Mouse (Mus musculus) MEL (cell line): ENCODE measurements around the gene Gk5. TPM values are rescaled to one million over a fixed set of nuclear protein-coding genes. Genes with fewer than 3 reads are reported as not detected.

Source experiments
- DNase-seq: peaks from one replicate; pipeline ENCODE4 v3.0.0; 2011; ENCODE audit warnings: low read depth, low spot score
- H3K27ac ChIP-seq: 2 replicates; pipeline ENCODE4 v1.5.1; 2012; ENCODE audit warnings: low read depth, mild to moderate bottlenecking, control low read depth, low read length, moderate library complexity; ENCODE audit not compliant: control insufficient read depth
- H3K27me3 ChIP-seq, 2 experiments: fragments of 150-350 bp in 1 of 2; sonication (generic) in 1 of 2; 2 replicates each; pipeline ENCODE4 v1.6.1; 2012; ENCODE audit warnings: low read length in 2 of 2, mild to moderate bottlenecking in 2 of 2, improper control_type of control experiment in 1 of 2, moderate library complexity in 1 of 2; ENCODE audit not compliant: insufficient read depth in 2 of 2, control insufficient read depth in 1 of 2
- H3K36me3 ChIP-seq, 2 experiments: 2 replicates each; pipeline ENCODE4 v1.6.1; 2012 to 2014; ENCODE audit warnings: low read length in 2 of 2, improper control_type of control experiment in 1 of 2, inconsistent platforms in 1 of 2, mild to moderate bottlenecking in 1 of 2; ENCODE audit not compliant: insufficient read depth in 2 of 2, control insufficient read depth in 1 of 2
- H3K4me1 ChIP-seq, 2 experiments: fragments of 150-350 bp in 1 of 2; sonication (generic) in 1 of 2; 2 replicates each; pipeline ENCODE4 v1.6.1; 2012; ENCODE audit warnings: low read length in 2 of 2, improper control_type of control experiment in 1 of 2, mild to moderate bottlenecking in 1 of 2; ENCODE audit not compliant: insufficient read depth in 2 of 2, control insufficient read depth in 1 of 2
- H3K4me3 ChIP-seq, 2 experiments: fragments of 150-350 bp in 1 of 2; sonication (generic) in 1 of 2; 2 replicates each; pipeline ENCODE4 v1.5.1; 2012; ENCODE audit warnings: low read depth in 2 of 2, low read length in 2 of 2, mild to moderate bottlenecking in 2 of 2, moderate library complexity in 2 of 2, control low read depth in 1 of 2, improper control_type of control experiment in 1 of 2; ENCODE audit not compliant: control insufficient read depth in 1 of 2, insufficient read depth in 1 of 2
- H3K79me2 ChIP-seq: 2 replicates; pipeline ENCODE4 v1.6.1; 2012; ENCODE audit warnings: mild to moderate bottlenecking, low read length, moderate library complexity; ENCODE audit not compliant: control insufficient read depth, poor library complexity, insufficient read depth
- H3K9ac ChIP-seq: 2 replicates; pipeline ENCODE4 v1.6.1; 2012; ENCODE audit warnings: low read depth, mild to moderate bottlenecking, control low read depth, low read length, moderate library complexity; ENCODE audit not compliant: control insufficient read depth, poor library complexity, severe bottlenecking
- H3K9me3 ChIP-seq: fragments of 150-350 bp; sonication (generic); replicated peaks from 2 replicates; pipeline ENCODE4 v1.6.1; 2012; ENCODE audit warnings: mild to moderate bottlenecking, low read length, improper control_type of control experiment, moderate library complexity; ENCODE audit not compliant: insufficient read depth
- BHLHE40 ChIP-seq: IDR thresholded peaks from 2 replicates; pipeline ENCODE4 v1.6.1; 2012; ENCODE audit warnings: low read depth, mild to moderate bottlenecking, inconsistent platforms, low read length, improper control_type of control experiment, borderline replicate concordance
- CHD1 ChIP-seq: IDR thresholded peaks from 2 replicates; pipeline ENCODE4 v1.6.1; 2012; ENCODE audit warnings: low read depth, mild to moderate bottlenecking, inconsistent platforms, low read length, improper control_type of control experiment
- CHD2 ChIP-seq: IDR thresholded peaks from 2 replicates; pipeline ENCODE4 v1.6.1; 2011; ENCODE audit warnings: low read length, improper control_type of control experiment
- CTCF ChIP-seq, 3 experiments: IDR thresholded peaks in 2 of 3; conservative IDR thresholded peaks in 1 of 3; 2 replicates each; pipeline ENCODE4 v1.5.1; 2011 to 2012; ENCODE audit warnings: low read length in 3 of 3, low read depth in 2 of 3, mild to moderate bottlenecking in 2 of 3, improper control_type of control experiment in 1 of 3, inconsistent platforms in 1 of 3, mixed read lengths in 1 of 3, moderate library complexity in 1 of 3; ENCODE audit not compliant: control insufficient read depth in 1 of 3, insufficient read depth in 1 of 3, poor library complexity in 1 of 3, severe bottlenecking in 1 of 3
- E2F4 ChIP-seq: IDR thresholded peaks from 2 replicates; pipeline ENCODE4 v1.6.1; 2011; ENCODE audit warnings: low read depth, low read length, improper control_type of control experiment, borderline replicate concordance
- ETS1 ChIP-seq: IDR thresholded peaks from 2 replicates; pipeline ENCODE4 v1.6.1; 2012; ENCODE audit warnings: low read depth, mild to moderate bottlenecking, inconsistent platforms, low read length, improper control_type of control experiment, moderate library complexity
- GATA1 ChIP-seq: IDR thresholded peaks from 2 replicates; pipeline ENCODE4 v1.6.1; 2011; ENCODE audit warnings: low read depth, low read length, improper control_type of control experiment
- HCFC1 ChIP-seq: IDR thresholded peaks from 2 replicates; pipeline ENCODE4 v1.6.1; 2012; ENCODE audit warnings: low read depth, mild to moderate bottlenecking, inconsistent platforms, low read length, improper control_type of control experiment, moderate library complexity
- JUND ChIP-seq: IDR thresholded peaks from 2 replicates; pipeline ENCODE4 v1.6.1; 2011; ENCODE audit warnings: low read depth, mild to moderate bottlenecking, improper control_type of control experiment, low read length
- MAFK ChIP-seq: IDR thresholded peaks from 2 replicates; pipeline ENCODE4 v1.6.1; 2011; ENCODE audit warnings: low read depth, mild to moderate bottlenecking, low read length, improper control_type of control experiment, borderline replicate concordance
- MAX ChIP-seq: IDR thresholded peaks from 2 replicates; pipeline ENCODE4 v1.6.1; 2011; ENCODE audit warnings: low read length, improper control_type of control experiment
- MXI1 ChIP-seq: IDR thresholded peaks from 2 replicates; pipeline ENCODE4 v1.6.1; 2011; ENCODE audit warnings: mild to moderate bottlenecking, low read depth, low read length, improper control_type of control experiment
- MYC ChIP-seq: IDR thresholded peaks from 2 replicates; pipeline ENCODE4 v1.6.1; 2011; ENCODE audit warnings: low read depth, mild to moderate bottlenecking, low read length, improper control_type of control experiment, moderate library complexity
- NRF1 ChIP-seq: IDR thresholded peaks from 2 replicates; pipeline ENCODE4 v1.6.1; 2014; ENCODE audit warnings: low read depth, mild to moderate bottlenecking, inconsistent platforms, low read length, improper control_type of control experiment, moderate library complexity; ENCODE audit not compliant: poor library complexity, insufficient read depth, severe bottlenecking
- POLR2A ChIP-seq, 2 experiments: IDR thresholded peaks; 2 replicates each; pipeline ENCODE4 v1.6.1; 2011 to 2012; ENCODE audit warnings: low read length in 2 of 2, mild to moderate bottlenecking in 2 of 2, control low read depth in 1 of 2, improper control_type of control experiment in 1 of 2, low read depth in 1 of 2, moderate library complexity in 1 of 2; ENCODE audit not compliant: control insufficient read depth in 1 of 2, insufficient read depth in 1 of 2, poor library complexity in 1 of 2
- POLR2AphosphoS2 ChIP-seq: IDR thresholded peaks from 2 replicates; pipeline ENCODE4 v1.6.1; 2011; ENCODE audit warnings: low read length, improper control_type of control experiment
- RAD21 ChIP-seq: IDR thresholded peaks from 2 replicates; pipeline ENCODE4 v1.6.1; 2011; ENCODE audit warnings: mild to moderate bottlenecking, low read depth, low read length, improper control_type of control experiment
- RCOR1 ChIP-seq: IDR thresholded peaks from 2 replicates; pipeline ENCODE4 v1.6.1; 2012; ENCODE audit warnings: low read depth, mild to moderate bottlenecking, inconsistent platforms, low read length, improper control_type of control experiment
- SMC3 ChIP-seq: IDR thresholded peaks from 2 replicates; pipeline ENCODE4 v1.6.1; 2011; ENCODE audit warnings: low read depth, low read length, improper control_type of control experiment
- TAL1 ChIP-seq: IDR thresholded peaks from 2 replicates; pipeline ENCODE4 v1.6.1; 2012; ENCODE audit warnings: mild to moderate bottlenecking, inconsistent platforms, low read length, moderate library complexity, mixed read lengths
- TBP ChIP-seq: IDR thresholded peaks from 2 replicates; pipeline ENCODE4 v1.8.0; 2011; ENCODE audit warnings: low read depth, low read length, improper control_type of control experiment
- TCF12 ChIP-seq: IDR thresholded peaks from 2 replicates; pipeline ENCODE4 v1.6.1; 2014; ENCODE audit warnings: low read depth, mild to moderate bottlenecking, inconsistent platforms, low read length, improper control_type of control experiment, moderate library complexity
- UBTF ChIP-seq: IDR thresholded peaks from 2 replicates; pipeline ENCODE4 v1.6.1; 2012; ENCODE audit warnings: low read depth, mild to moderate bottlenecking, inconsistent platforms, low read length, improper control_type of control experiment, moderate library complexity, borderline replicate concordance; ENCODE audit not compliant: insufficient read depth
- USF1 ChIP-seq: IDR thresholded peaks from 2 replicates; pipeline ENCODE4 v1.6.1; 2014; ENCODE audit warnings: low read depth, mild to moderate bottlenecking, inconsistent platforms, low read length, improper control_type of control experiment, moderate library complexity
- USF2 ChIP-seq, 2 experiments: IDR thresholded peaks; 2 replicates each; pipeline ENCODE4 v1.6.1; 2011 to 2012; ENCODE audit warnings: improper control_type of control experiment in 2 of 2, low read length in 2 of 2, borderline replicate concordance in 1 of 2, inconsistent platforms in 1 of 2, low read depth in 1 of 2, mild to moderate bottlenecking in 1 of 2; ENCODE audit not compliant: insufficient read depth in 1 of 2
- ZC3H11A ChIP-seq: IDR thresholded peaks from 2 replicates; pipeline ENCODE4 v1.6.1; 2012; ENCODE audit warnings: low read depth, mild to moderate bottlenecking, inconsistent platforms, low read length, improper control_type of control experiment
- ZNF384 ChIP-seq: IDR thresholded peaks from 2 replicates; pipeline ENCODE4 v1.6.1; 2012; ENCODE audit warnings: low read depth, mild to moderate bottlenecking, inconsistent platforms, low read length, improper control_type of control experiment
- polyA plus RNA-seq, 2 experiments: library from polyadenylated mRNA; stranded (reverse) in 1 of 2; unstranded in 1 of 2; fragments of >175 nt in 1 of 2; fragments of >200 nt in 1 of 2; gene quantifications; 2 replicates each; pipeline versions ENCODE4 v1.2.1 to v1.2.4; 2012; ENCODE audit warnings: low replicate concordance in 2 of 2, low read depth in 1 of 2; ENCODE audit not compliant: insufficient read length in 2 of 2, insufficient read depth in 1 of 2, missing spikeins in 1 of 2
- total RNA-seq: library from RNA; depleted of rRNA; stranded (reverse); fragments of 300-350 nt; gene quantifications from 2 replicates; pipeline ENCODE4 v1.2.3, GENCODE M21; 2012

The Gk5 gene
- total and polyA plus RNA-seq, 3 experiments = 4.0 to 6.2 TPM; not detected in 1

DNA sequence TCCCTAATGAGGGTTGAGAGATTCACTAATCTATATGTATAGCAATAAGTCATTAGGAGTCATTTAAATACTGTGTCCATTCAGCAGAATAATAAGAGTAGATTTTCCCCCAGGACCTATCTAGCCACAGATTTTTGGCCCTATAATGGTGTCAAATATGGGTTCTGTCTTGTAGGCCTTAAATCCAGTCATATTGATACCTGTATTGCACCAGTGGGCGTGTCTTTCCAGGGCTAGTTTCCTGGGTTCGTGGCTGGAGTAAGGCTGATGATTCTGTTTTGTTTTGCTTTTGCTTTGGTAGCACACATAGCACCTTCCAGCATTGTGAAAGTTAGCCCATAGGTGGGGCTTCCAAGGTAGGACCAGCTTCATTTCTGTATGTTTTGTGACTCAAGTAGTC lies 95.0 kb downstream of the Gk5 start:
- Histone ChIP-seq H3K36me3 (no peaks in the 10 kb centered on the region), H3K27me3 (no peaks in the 10 kb centered on the region), H3K4me1 (peaks cover 0 to 3% of the 10 kb centered on the region in 2 experiments; a peak in 2 of 4 replicates), H3K9ac (no peak overlapping the region)
- DNase-seq = no peak
- TF ChIP-seq USF1 = no peak
- TF ChIP-seq USF2 (IDR thresholded peaks at IDR 0.05; ENCODE audit: borderline replicate concordance in 1 of 2, insufficient read depth in 1 of 2, low read depth in 1 of 2, low read length in 2 of 2) = no peak
- TF ChIP-seq E2F4 = no peak
- TF ChIP-seq RAD21 = no peak
- TF ChIP-seq TCF12 = no peak
- TF ChIP-seq UBTF = no peak
- TF ChIP-seq ZNF384 = no peak
- TF ChIP-seq CTCF (IDR thresholded peaks at IDR 0.05 in 2 of 3, conservative IDR thresholded peaks at IDR 0.05 in 1 of 3; ENCODE audit: control insufficient read depth in 1 of 3, insufficient read depth in 1 of 3, low read depth in 2 of 3, low read length in 3 of 3, poor library complexity in 1 of 3, severe bottlenecking in 1 of 3) = no peak
- TF ChIP-seq JUND = no peak
- TF ChIP-seq CHD2 = no peak
- TF ChIP-seq POLR2A (IDR thresholded peaks at IDR 0.05; ENCODE audit: control insufficient read depth in 1 of 2, insufficient read depth in 1 of 2, low read depth in 1 of 2, low read length in 2 of 2, poor library complexity in 1 of 2) = no peak
- TF ChIP-seq HCFC1 = no peak
- TF ChIP-seq TAL1 = no peak
- no peak for TF ChIP-seq CHD1
- no peak for TF ChIP-seq RCOR1
- TF ChIP-seq, all 39 proteins: peak for 0
- no peaks in the 10 kb centered on the region for H3K79me2 ChIP-seq
- no peak overlapping the region for H3K27ac ChIP-seq
- H3K9me3 ChIP-seq = no peaks in the 10 kb centered on the region
- no peak overlapping the region for H3K4me3 ChIP-seq

DNA sequence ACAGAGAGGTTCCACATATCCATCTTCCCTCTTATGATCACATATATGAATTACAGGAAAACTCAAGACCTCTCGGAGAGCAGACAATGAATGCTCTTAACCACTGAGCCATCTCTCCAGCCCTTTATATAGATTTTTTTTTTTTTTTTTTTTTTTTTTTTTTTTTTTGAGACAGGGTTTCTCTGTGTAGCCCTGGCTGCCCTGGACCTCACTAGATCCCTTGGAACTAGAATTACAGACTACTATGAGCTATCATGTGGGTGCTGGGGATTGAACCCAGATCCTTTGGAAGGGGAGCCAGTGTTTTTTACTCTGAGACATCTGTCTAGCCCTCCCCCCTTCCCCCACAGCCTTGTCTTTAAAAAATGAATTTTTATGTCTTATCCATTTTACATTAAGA lies 98.1 kb downstream of the Gk5 start:
- Histone ChIP-seq H3K4me3 (no peak overlapping the region), H3K27me3 (no peaks in the 10 kb centered on the region), H3K9ac (no peak overlapping the region), H3K79me2 (no peaks in the 10 kb centered on the region), H3K27ac (no peak overlapping the region), H3K36me3 (no peaks in the 10 kb centered on the region), H3K9me3 (no peaks in the 10 kb centered on the region), H3K4me1 (peaks cover 0 to 3% of the 10 kb centered on the region in 2 experiments; a peak in 2 of 4 replicates)
- no peak for DNase-seq
- TF ChIP-seq ZNF384 (peak; percentile 83), GATA1 (no peak), TAL1 (no peak)

DNA sequence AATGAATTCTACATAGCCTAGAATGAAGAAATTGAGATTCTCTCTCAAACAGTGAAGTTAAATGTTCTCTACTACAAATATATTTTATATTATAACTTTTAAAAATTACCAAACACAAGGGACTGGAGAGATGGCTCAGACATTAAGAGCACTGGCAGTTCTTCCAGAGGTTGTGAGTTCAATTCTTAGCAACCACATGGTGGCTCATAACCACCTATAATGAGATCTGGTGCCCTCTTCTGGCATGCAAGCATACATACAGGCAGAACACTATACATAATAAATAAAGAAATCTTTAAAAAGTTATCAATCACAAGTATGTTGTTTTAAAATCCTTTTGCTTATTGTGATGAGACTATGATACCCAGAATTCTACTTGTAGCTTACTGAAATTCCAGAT lies 98.6 kb downstream of the Gk5 start:
- Histone ChIP-seq H3K4me1 (peaks cover 0 to 3% of the 10 kb centered on the region in 2 experiments; a peak in 2 of 4 replicates), H3K36me3 (no peaks in the 10 kb centered on the region), H3K79me2 (no peaks in the 10 kb centered on the region), H3K27me3 (no peaks in the 10 kb centered on the region), H3K9ac (no peak overlapping the region), H3K4me3 (no peak overlapping the region), H3K27ac (no peak overlapping the region), H3K9me3 (no peaks in the 10 kb centered on the region)
- no peak for TF ChIP-seq CHD1
- TF ChIP-seq BHLHE40 = no peak
- no peak for TF ChIP-seq POLR2AphosphoS2
- TF ChIP-seq ETS1 = no peak
- TF ChIP-seq RAD21 = peak; percentile 60
- no peak for TF ChIP-seq MAX
- TF ChIP-seq ZC3H11A = peak; percentile 49
- no peak for TF ChIP-seq TBP
- peak; percentile 67 for TF ChIP-seq SMC3
- TF ChIP-seq MXI1 = no peak
- no peak for TF ChIP-seq HCFC1
- TF ChIP-seq MYC = peak; percentile 87
- peak; percentile 30 to 72 (median 35); a peak in 5 of 6 replicates for TF ChIP-seq CTCF (IDR thresholded peaks at IDR 0.05 in 2 of 3, conservative IDR thresholded peaks at IDR 0.05 in 1 of 3; ENCODE audit: control insufficient read depth in 1 of 3, insufficient read depth in 1 of 3, low read depth in 2 of 3, low read length in 3 of 3, poor library complexity in 1 of 3, severe bottlenecking in 1 of 3)
- no peak for TF ChIP-seq MAFK
- no peak for TF ChIP-seq NRF1
- peak; percentile 52 for DNase-seq
